28 mouse cellular contexts compared by ENCODE assay signal in genomic region chr11:109421205-109421604, GRCm38 (mm10). TPM values are rescaled to one million over a fixed set of nuclear protein-coding genes. Genes with fewer than 3 reads are reported as not detected.
DNase-seq lines count a peak whose midpoint lies in the region; ATAC-seq and TF ChIP-seq lines count a peak whose summit lies in the region.
"Had no signal": no experiment of that assay in that cellular context is flagged by ENCODE, and none has a peak within 500 bp of the region (broad histone marks: within the 10 kb centered on the region; RNA-seq: fewer than 3 reads in every experiment).

No protein-coding gene starts in this region.

- peak overlapping the region; percentile 68 for H3K27ac ChIP-seq in spleen, adult 2 months (ENCODE audit: insufficient read depth, low read length)
- no peak overlapping the region for H3K27ac ChIP-seq in CH12.LX (ENCODE audit: insufficient read depth, low read depth)
- H3K27ac ChIP-seq in macrophage, result peak overlapping the region; percentile 79; the same call in 1 of the 2 replicates
- no peak overlapping the region for H3K27ac ChIP-seq in midbrain, embryonic 11.5 days (ENCODE audit: low read depth, low read length)
- H3K27ac ChIP-seq in kidney, embryonic 15.5 days, result no peak overlapping the region
- H3K27ac ChIP-seq: embryonic facial prominence, embryonic 10.5 days; embryonic facial prominence, embryonic 12.5 days; forebrain, embryonic 13.5 days; forebrain, embryonic 15.5 days had no signal

- no peak overlapping the region for H3K9ac ChIP-seq in CH12.LX (ENCODE audit: insufficient read depth, low read depth)
- H3K9ac ChIP-seq in midbrain, embryonic 11.5 days (ENCODE audit: low read length), result no peak overlapping the region
- no peak overlapping the region for H3K9ac ChIP-seq in kidney, embryonic 15.5 days
- H3K9ac ChIP-seq: embryonic facial prominence, embryonic 12.5 days; forebrain, embryonic 13.5 days; forebrain, embryonic 15.5 days; forebrain, postnatal 0 days had no signal

- peaks cover 9% of the 10 kb centered on the region for H3K9me3 ChIP-seq in CH12.LX (replicated peaks; ENCODE audit: low read length)
- H3K9me3 ChIP-seq in midbrain, embryonic 11.5 days (ENCODE audit: control insufficient read depth, low read length), result no peaks in the 10 kb centered on the region
- H3K9me3 ChIP-seq in kidney, embryonic 15.5 days (replicated peaks), result no peaks in the 10 kb centered on the region
- H3K9me3 ChIP-seq: embryonic facial prominence, embryonic 10.5 days; embryonic facial prominence, embryonic 12.5 days; forebrain, embryonic 15.5 days had no signal

- no peak for ATAC-seq in midbrain, embryonic 11.5 days (ENCODE audit: low FRiP score)
- no peak for ATAC-seq in kidney, embryonic 15.5 days (replicated peaks; ENCODE audit: low FRiP score)
- ATAC-seq: forebrain, embryonic 13.5 days; forebrain, embryonic 15.5 days; forebrain, postnatal 0 days had no signal

- H3K4me1 ChIP-seq in spleen, adult 2 months (ENCODE audit: control insufficient read depth, insufficient read depth, insufficient read length), result peaks cover 14% of the 10 kb centered on the region; the same call in 1 of the 2 replicates
- H3K4me1 ChIP-seq in CH12.LX (ENCODE audit: control insufficient read depth in 1 of 2, insufficient read depth in 2 of 2), result peaks cover 17 to 54% of the 10 kb centered on the region in 2 experiments
- peaks cover 3% of the 10 kb centered on the region; the same call in 1 of the 2 replicates for H3K4me1 ChIP-seq in midbrain, embryonic 11.5 days (ENCODE audit: control insufficient read depth, insufficient read depth, low read length)
- peaks cover 14% of the 10 kb centered on the region for H3K4me1 ChIP-seq in kidney, embryonic 15.5 days
- H3K4me1 ChIP-seq: forebrain, embryonic 13.5 days had no signal

- TF ChIP-seq CTCF in spleen, adult 2 months (IDR thresholded peaks at IDR 0.05; ENCODE audit: extremely low read depth, insufficient read depth, insufficient read length, insufficient replicate concordance), result no peak
- TF ChIP-seq CTCF in CH12.LX (conservative IDR thresholded peaks at IDR 0.05 in 1 of 2, IDR thresholded peaks at IDR 0.05 in 1 of 2; ENCODE audit: low read depth in 2 of 2, low read length in 2 of 2), result no peak

- 37% methylated on average over 5 of the region's 5 CpGs for WGBS in spleen, adult 2 months
- 53% methylated on average over 5 of the region's 5 CpGs for WGBS in macrophage (ENCODE audit: missing documents)
- WGBS in midbrain, embryonic 11.5 days, result 87% methylated on average over 5 of the region's 5 CpGs
- 75% methylated on average over 5 of the region's 5 CpGs for whole genome bisulfite sequencing in kidney, embryonic 15.5 days

- H3K27me3 ChIP-seq in spleen, adult 2 months (ENCODE audit: control insufficient read depth, insufficient read depth, low read length), result no peaks in the 10 kb centered on the region
- no peaks in the 10 kb centered on the region for H3K27me3 ChIP-seq in CH12.LX (replicated peaks)
- no peaks in the 10 kb centered on the region for H3K27me3 ChIP-seq in midbrain, embryonic 11.5 days (ENCODE audit: control insufficient read depth, insufficient read depth, low read length)
- H3K27me3 ChIP-seq in kidney, embryonic 15.5 days, result no peaks in the 10 kb centered on the region
- H3K27me3 ChIP-seq: forebrain, embryonic 13.5 days; forebrain, embryonic 15.5 days had no signal

- no peak for TF ChIP-seq RAD21 in CH12.LX (IDR thresholded peaks at IDR 0.05; ENCODE audit: low read depth, low read length)

- TF ChIP-seq POLR2A in spleen, adult 2 months (IDR thresholded peaks at IDR 0.05; ENCODE audit: low read depth, low read length), result no peak
- no peak for TF ChIP-seq POLR2A in CH12.LX (IDR thresholded peaks at IDR 0.05; ENCODE audit: low read depth, low read length)

- in situ Hi-C loops in CH12.LX (cut with MboI; ENCODE audit: low pct_ligation_motif_present, low pct_unique_long_range_greater_than_20kb, low sequenced_read_pairs), result no loop called here

- no peaks in the 10 kb centered on the region for H3K36me3 ChIP-seq in spleen, adult 2 months (ENCODE audit: control insufficient read depth, insufficient read depth, low read length)
- H3K36me3 ChIP-seq in CH12.LX (replicated peaks in 1 of 2; ENCODE audit: control insufficient read depth in 1 of 2, insufficient read depth in 1 of 2, low read length in 1 of 2), result no peaks in the 10 kb centered on the region
- H3K36me3 ChIP-seq in macrophage (ENCODE audit: inconsistent target), result no peaks in the 10 kb centered on the region
- H3K36me3 ChIP-seq in midbrain, embryonic 11.5 days (ENCODE audit: control insufficient read depth, insufficient read depth, low read length), result no peaks in the 10 kb centered on the region
- H3K36me3 ChIP-seq in kidney, embryonic 15.5 days, result no peaks in the 10 kb centered on the region
- H3K36me3 ChIP-seq: embryonic facial prominence, embryonic 10.5 days; embryonic facial prominence, embryonic 12.5 days; forebrain, embryonic 15.5 days had no signal

- no peak overlapping the region for H3K4me3 ChIP-seq in spleen, adult 2 months (ENCODE audit: extremely low read depth, insufficient read depth, insufficient read length)
- H3K4me3 ChIP-seq in CH12.LX (replicated peaks in 1 of 3; ENCODE audit: low read depth in 2 of 3, low read length in 2 of 3, poor library complexity in 1 of 3), result no peak overlapping the region
- no peak overlapping the region for H3K4me3 ChIP-seq in macrophage (ENCODE audit: inconsistent target)
- no peak overlapping the region for H3K4me3 ChIP-seq in midbrain, embryonic 11.5 days (ENCODE audit: low read depth, low read length)
- no peak overlapping the region for H3K4me3 ChIP-seq in kidney, embryonic 15.5 days (replicated peaks)
- H3K4me3 ChIP-seq: embryonic facial prominence, embryonic 10.5 days; embryonic facial prominence, embryonic 12.5 days; forebrain, embryonic 13.5 days; forebrain, embryonic 15.5 days had no signal

- H3K79me2 ChIP-seq in CH12.LX (replicated peaks; ENCODE audit: control insufficient read depth, extremely low read depth, insufficient read depth, poor library complexity, severe bottlenecking) (no peaks in the 10 kb centered on the region), macrophage (ENCODE audit: inconsistent target) (peaks cover 12% of the 10 kb centered on the region)

- DNase-seq in spleen, adult 2 months (ENCODE audit: low read depth in 1 of 2, low spot score in 2 of 2), result no peak
- no peak for DNase-seq in spleen, postnatal 14 days (ENCODE audit: low spot score in 2 of 2)
- DNase-seq in CH12.LX (ENCODE audit: extremely low read depth), result no peak
- no peak for DNase-seq in left cerebral cortex, adult 11 months (ENCODE audit: low spot score)
- no peak for DNase-seq in midbrain, embryonic 11.5 days (ENCODE audit: low spot score, missing footprints)
- DNase-seq: adrenal gland, adult 2 months; adrenal gland, postnatal 10 days; adrenal gland, postnatal 25 days; cerebellum, adult 11 months; cerebellum, adult 18-20 months; cerebellum, adult 8-10 months; cerebellum, adult 9-11 months; cerebellum, postnatal 14 days; cerebellum, postnatal 36 days; embryo, embryonic 11 days; forebrain, postnatal 0 days had no signal

- dilution Hi-C loops in CH12.LX (cut with MboI; ENCODE audit: extremely low pct_ligation_motif_present, extremely low pct_unique_long_range_greater_than_20kb, low sequenced_read_pairs), result no loop called here

- H3K4me2 ChIP-seq in CH12.LX (ENCODE audit: insufficient read depth, low read depth, poor library complexity, severe bottlenecking), result no peak overlapping the region
- no peak overlapping the region for H3K4me2 ChIP-seq in midbrain, embryonic 11.5 days
- H3K4me2 ChIP-seq in kidney, embryonic 15.5 days, result no peak overlapping the region
- H3K4me2 ChIP-seq: embryonic facial prominence, embryonic 12.5 days; forebrain, embryonic 13.5 days; forebrain, embryonic 15.5 days had no signal

- TF ChIP-seq EP300 in CH12.LX (IDR thresholded peaks at IDR 0.05; ENCODE audit: low read length), result no peak; the same call in 1 of the 2 replicates

RNA-seq across cellular contexts. Expression of gene Amz2, which starts 4.5 kb away (rescaled TPM):
- 14.4 and 16.5 TPM in 2 replicates for polyA plus RNA-seq in spleen, adult 2 months (2012; rRNA removed)
- total RNA-seq in CH12.LX (2012; rRNA removed) (19.7 and 23.3 TPM in 2 replicates), CH12.LX (2014; rRNA removed) (22.3 and 24.5 TPM in 2 replicates)
- polyA plus RNA-seq in CH12.LX (2012; ENCODE audit: insufficient read length, low read depth) (18.6 and 23.7 TPM in 2 replicates), macrophage (2018) (22.7 to 28.5 TPM (median 22.9 TPM) in 3 replicates)
- total RNA-seq in macrophage (2018; cell fraction: chromatin; rRNA removed), result 10 to 100 TPM; 25.6 to 95.9 (median 56.5) TPM
- total RNA-seq in macrophage (2018; cell fraction: cytosol; rRNA removed), result 10 to 100 TPM; 24.6 to 33.2 (median 29.0) TPM
- total RNA-seq in macrophage (2018; cell fraction: nucleus; rRNA removed), result 10 to 100 TPM; 32.1 to 79.2 (median 45.3) TPM
- 46.8 and 49.0 TPM in 2 replicates for polyA plus RNA-seq in midbrain, embryonic 11.5 days (2014; fragmentation: Nextera tagmentation; extraction: Ambion mirVana)
- 37.1 and 44.6 TPM in 2 replicates for polyA plus RNA-seq in kidney, embryonic 15.5 days (2015; fragmentation: Nextera tagmentation; extraction: Ambion mirVana)

RNA-seq across cellular contexts. Expression of gene 9930022D16Rik, which starts 7.5 kb away (rescaled TPM):
- polyA plus RNA-seq in spleen, adult 2 months (2012; rRNA removed), result not detected in 2 replicates
- 0.08 TPM in 2 replicates for total RNA-seq in CH12.LX (2012; rRNA removed)
- 0.08 TPM in 1 of 2 replicates, not detected in the other for total RNA-seq in CH12.LX (2014; rRNA removed)
- polyA plus RNA-seq in CH12.LX (2012; ENCODE audit: insufficient read length, low read depth), result not detected in 2 replicates
- total RNA-seq in macrophage (2018; cell fraction: chromatin; rRNA removed), result 10 to 100 TPM in 16 of 26 experiments, 1 to 10 TPM in 10; 4.7 to 50.1 (median 11.3) TPM
- 1 to 10 TPM in 3 of 26 experiments, under 1 TPM in 23; 0.04 to 2.1 (median 0.42) TPM for total RNA-seq in macrophage (2018; cell fraction: cytosol; rRNA removed)
- total RNA-seq in macrophage (2018; cell fraction: nucleus; rRNA removed), result 10 to 100 TPM in 19 of 26 experiments, 1 to 10 TPM in 7; 5.1 to 42.5 (median 15.9) TPM
- polyA plus RNA-seq in macrophage (2018), result 0.28 to 1.1 TPM (median 0.40 TPM) in 3 replicates
- polyA plus RNA-seq in midbrain, embryonic 11.5 days (2014; fragmentation: Nextera tagmentation; extraction: Ambion mirVana), result not detected in 2 replicates
- polyA plus RNA-seq in kidney, embryonic 15.5 days (2015; fragmentation: Nextera tagmentation; extraction: Ambion mirVana), result not detected in 2 replicates
- total RNA-seq: adrenal gland, adult 2 months; adrenal gland, postnatal 10 days; adrenal gland, postnatal 25 days; adrenal gland, postnatal 4 days; common myeloid progenitor, adult 5-6 weeks; ES-E14; forebrain, postnatal 0 days had no signal
- polyA plus RNA-seq: adrenal gland, adult 2 months; brain, embryonic 14.5 days; C2C12; embryonic facial prominence, embryonic 10.5 days; embryonic facial prominence, embryonic 12.5 days; forebrain, embryonic 11.5 days; forebrain, embryonic 13.5 days; forebrain, embryonic 15.5 days; forebrain, postnatal 0 days had no signal

RNA-seq across cellular contexts. Expression of gene Arsg, which starts 52.0 kb away (rescaled TPM):
- 4.1 and 5.1 TPM in 2 replicates for polyA plus RNA-seq in spleen, adult 2 months (2012; rRNA removed)
- total RNA-seq in CH12.LX (2012; rRNA removed) (2.2 and 3.3 TPM in 2 replicates), CH12.LX (2014; rRNA removed) (1.3 and 1.4 TPM in 2 replicates)
- polyA plus RNA-seq in CH12.LX (2012; ENCODE audit: insufficient read length, low read depth) (0.76 and 0.79 TPM in 2 replicates), macrophage (2018) (2.1 to 3.4 TPM (median 2.5 TPM) in 3 replicates)
- total RNA-seq in macrophage (2018; cell fraction: chromatin; rRNA removed), result 10 to 100 TPM; 10.1 to 29.8 (median 19.5) TPM
- total RNA-seq in macrophage (2018; cell fraction: cytosol; rRNA removed), result 1 to 10 TPM; 1.9 to 5.1 (median 3.2) TPM
- total RNA-seq in macrophage (2018; cell fraction: nucleus; rRNA removed), result 10 to 100 TPM in 17 of 26 experiments, 1 to 10 TPM in 9; 6.0 to 20.6 (median 11.4) TPM
- 2.9 and 4.7 TPM in 2 replicates for polyA plus RNA-seq in midbrain, embryonic 11.5 days (2014; fragmentation: Nextera tagmentation; extraction: Ambion mirVana)
- polyA plus RNA-seq in kidney, embryonic 15.5 days (2015; fragmentation: Nextera tagmentation; extraction: Ambion mirVana), result 4.7 and 5.4 TPM in 2 replicates

RNA-seq across cellular contexts. Expression of gene Slc16a6, which starts 52.2 kb away (rescaled TPM):
- polyA plus RNA-seq in spleen, adult 2 months (2012; rRNA removed), result 7.4 and 9.8 TPM in 2 replicates
- total RNA-seq in CH12.LX (2012; rRNA removed) (14.1 and 18.3 TPM in 2 replicates), CH12.LX (2014; rRNA removed) (18.7 and 20.9 TPM in 2 replicates)
- polyA plus RNA-seq in CH12.LX (2012; ENCODE audit: insufficient read length, low read depth) (18.9 and 24.2 TPM in 2 replicates), macrophage (2018) (42.9 to 88.7 TPM (median 63.5 TPM) in 3 replicates)
- total RNA-seq in macrophage (2018; cell fraction: chromatin; rRNA removed), result 100 to 1,000 TPM in 25 of 26 experiments, 10 to 100 TPM in 1; 68.8 to 273 (median 190) TPM
- 100 to 1,000 TPM in 5 of 26 experiments, 10 to 100 TPM in 21; 41.7 to 127 (median 76.9) TPM for total RNA-seq in macrophage (2018; cell fraction: cytosol; rRNA removed)
- total RNA-seq in macrophage (2018; cell fraction: nucleus; rRNA removed), result 100 to 1,000 TPM in 25 of 26 experiments, 10 to 100 TPM in 1; 85.2 to 241 (median 194) TPM
- 3.6 TPM in 2 replicates for polyA plus RNA-seq in midbrain, embryonic 11.5 days (2014; fragmentation: Nextera tagmentation; extraction: Ambion mirVana)
- polyA plus RNA-seq in kidney, embryonic 15.5 days (2015; fragmentation: Nextera tagmentation; extraction: Ambion mirVana), result 8.8 and 10.5 TPM in 2 replicates

RNA-seq across cellular contexts. Expression of gene Gna13, which starts 58.6 kb away (rescaled TPM):
- polyA plus RNA-seq in spleen, adult 2 months (2012; rRNA removed), result 22.0 and 29.8 TPM in 2 replicates
- total RNA-seq in CH12.LX (2012; rRNA removed) (33.9 and 39.3 TPM in 2 replicates), CH12.LX (2014; rRNA removed) (56.6 and 57.6 TPM in 2 replicates)
- polyA plus RNA-seq in CH12.LX (2012; ENCODE audit: insufficient read length, low read depth) (32.2 and 33.4 TPM in 2 replicates), macrophage (2018) (52.2 to 84.3 TPM (median 79.7 TPM) in 3 replicates)
- 100 to 1,000 TPM in 21 of 26 experiments, 10 to 100 TPM in 5; 69.8 to 341 (median 149) TPM for total RNA-seq in macrophage (2018; cell fraction: chromatin; rRNA removed)
- total RNA-seq in macrophage (2018; cell fraction: cytosol; rRNA removed), result 100 to 1,000 TPM; 138 to 379 (median 169) TPM
- total RNA-seq in macrophage (2018; cell fraction: nucleus; rRNA removed), result 100 to 1,000 TPM; 113 to 469 (median 244) TPM
- polyA plus RNA-seq in midbrain, embryonic 11.5 days (2014; fragmentation: Nextera tagmentation; extraction: Ambion mirVana), result 19.4 and 20.4 TPM in 2 replicates
- polyA plus RNA-seq in kidney, embryonic 15.5 days (2015; fragmentation: Nextera tagmentation; extraction: Ambion mirVana), result 20.8 and 21.5 TPM in 2 replicates

Comparison
In these comparisons a context has a peak if more than half of its experiments do, and no peak if none do; other contexts are left out.
1. H3K27ac ChIP-seq: peak in spleen, adult 2 months (single experiment) and macrophage (single experiment); none in CH12.LX (single experiment), midbrain, embryonic 11.5 days (single experiment) and kidney, embryonic 15.5 days (single experiment).